Mouse (Mus musculus): Measurements from ENCODE around the gene Kalrn. TPM values are rescaled to one million over a fixed set of nuclear protein-coding genes. Genes with fewer than 3 reads are reported as not detected.

The Kalrn gene
- total RNA-seq, 1 experiment from 2014 or later = 6.8 TPM

DNA sequence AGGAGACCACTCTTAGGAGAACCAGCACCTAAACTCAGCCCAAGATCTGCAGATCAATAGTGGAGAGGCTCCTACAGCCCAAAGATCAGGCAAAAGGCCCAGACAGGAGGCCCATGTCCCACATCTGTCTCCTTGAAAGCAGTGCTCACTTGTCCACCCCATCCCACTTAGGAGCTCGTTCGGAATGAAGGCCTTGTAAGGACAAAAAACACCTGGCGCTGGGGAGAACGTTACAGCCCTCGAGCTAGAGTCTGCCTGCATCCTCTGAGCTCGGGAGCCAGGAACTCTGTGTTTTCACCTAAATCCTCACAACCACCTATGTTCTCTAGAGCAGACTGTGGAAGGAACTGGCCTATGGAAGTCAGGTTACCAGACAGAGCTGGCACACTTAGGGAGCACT lies 492.5 kb downstream of the Kalrn start:
- ATAC-seq (replicated peaks in 1 of 2; ENCODE audit: insufficient read depth in 1 of 2, low FRiP score in 2 of 2, low TSS enrichment in 1 of 2, low read depth in 1 of 2, poor library complexity in 2 of 2, severe bottlenecking in 2 of 2) = no peak

DNA sequence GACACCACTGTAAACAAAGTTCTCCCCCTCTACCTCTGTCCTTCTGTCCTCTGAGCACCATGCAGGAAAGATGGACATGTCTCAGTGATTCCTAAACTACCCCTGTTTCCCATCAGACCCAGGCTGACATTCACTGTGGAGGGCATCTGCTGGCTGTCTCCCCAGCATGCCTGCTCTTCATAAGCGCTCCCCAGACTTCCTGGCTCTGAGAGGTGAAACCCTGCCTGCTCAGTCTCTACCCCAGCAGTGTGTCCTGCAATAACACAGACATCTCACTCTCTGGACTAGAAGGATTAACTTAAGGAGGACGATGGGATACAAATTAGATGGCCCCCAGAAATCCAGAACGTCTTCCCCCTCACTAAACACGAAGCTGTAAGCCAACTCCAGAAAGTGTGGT lies 493.8 kb downstream of the Kalrn start:
- no peak for ATAC-seq (replicated peaks in 1 of 2; ENCODE audit: insufficient read depth in 1 of 2, low FRiP score in 2 of 2, low TSS enrichment in 1 of 2, low read depth in 1 of 2, poor library complexity in 2 of 2, severe bottlenecking in 2 of 2)

- no peak for ATAC-seq (replicated peaks in 1 of 2; ENCODE audit: insufficient read depth in 1 of 2, low FRiP score in 2 of 2, low TSS enrichment in 1 of 2, low read depth in 1 of 2, poor library complexity in 2 of 2, severe bottlenecking in 2 of 2)
Observed at GRCm38 (mm10) chr16:34078732-34079131, 494.6 kb downstream of the Kalrn start.

GRCm38 (mm10) chr16:34076101-34076500 lies 497.2 kb downstream of the Kalrn start:
- ATAC-seq (replicated peaks in 1 of 2; ENCODE audit: insufficient read depth in 1 of 2, low FRiP score in 2 of 2, low TSS enrichment in 1 of 2, low read depth in 1 of 2, poor library complexity in 2 of 2, severe bottlenecking in 2 of 2) = no peak

GRCm38 (mm10) chr16:34073930-34074329 lies 499.4 kb downstream of the Kalrn start:
- ATAC-seq (replicated peaks in 1 of 2; ENCODE audit: insufficient read depth in 1 of 2, low FRiP score in 2 of 2, low TSS enrichment in 1 of 2, low read depth in 1 of 2, poor library complexity in 2 of 2, severe bottlenecking in 2 of 2) = no peak

- no peak for ATAC-seq (replicated peaks in 1 of 2; ENCODE audit: insufficient read depth in 1 of 2, low FRiP score in 2 of 2, low TSS enrichment in 1 of 2, low read depth in 1 of 2, poor library complexity in 2 of 2, severe bottlenecking in 2 of 2)
Observed at GRCm38 (mm10) chr16:34072136-34072535, 501.2 kb downstream of the Kalrn start.

- no peak for ATAC-seq (replicated peaks in 1 of 2; ENCODE audit: insufficient read depth in 1 of 2, low FRiP score in 2 of 2, low TSS enrichment in 1 of 2, low read depth in 1 of 2, poor library complexity in 2 of 2, severe bottlenecking in 2 of 2)
Observed at GRCm38 (mm10) chr16:34071223-34071825, 502.0 kb downstream of the Kalrn start.

DNA sequence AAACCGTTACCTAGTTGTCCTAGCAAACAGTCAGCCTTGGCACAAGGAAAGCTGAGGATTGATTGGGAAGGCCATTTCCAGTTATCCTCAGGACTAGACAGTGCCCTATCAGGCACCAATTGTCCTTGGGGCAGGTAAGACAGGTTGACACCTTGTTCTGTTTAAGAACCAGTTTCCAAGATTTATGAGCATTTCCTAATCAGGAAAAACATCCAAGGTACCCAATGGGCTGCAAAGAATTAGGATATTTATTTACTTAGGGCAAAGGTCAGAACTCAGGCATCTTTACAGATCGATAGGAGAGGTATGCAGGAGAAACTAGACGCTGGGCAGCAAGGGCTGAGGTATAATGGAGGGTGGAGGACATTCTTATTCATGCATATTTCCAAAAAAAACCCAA lies 503.9 kb downstream of the Kalrn start:
- no peak for ATAC-seq (replicated peaks in 1 of 2; ENCODE audit: insufficient read depth in 1 of 2, low FRiP score in 2 of 2, low TSS enrichment in 1 of 2, low read depth in 1 of 2, poor library complexity in 2 of 2, severe bottlenecking in 2 of 2)

DNA sequence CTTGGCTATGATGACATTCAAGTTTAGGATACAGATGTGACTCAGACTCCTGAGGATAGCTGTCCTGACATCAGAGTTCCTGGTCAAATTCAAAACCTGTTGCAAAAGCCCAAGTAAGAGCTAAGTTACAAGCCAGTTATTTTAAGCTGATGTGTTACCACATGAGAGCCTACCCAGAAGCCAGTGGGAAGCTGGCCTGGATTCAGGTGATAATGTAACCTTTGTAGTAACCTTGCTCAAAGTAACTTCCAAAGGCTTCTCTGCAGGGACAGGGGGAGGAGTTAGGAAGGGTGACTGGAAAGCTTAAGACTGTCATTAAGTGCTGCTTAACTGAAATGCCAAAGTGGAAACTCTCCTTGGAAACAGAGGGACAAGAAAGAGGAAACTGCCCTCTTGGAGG lies 506.4 kb downstream of the Kalrn start:
- no peak for ATAC-seq (replicated peaks in 1 of 2; ENCODE audit: insufficient read depth in 1 of 2, low FRiP score in 2 of 2, low TSS enrichment in 1 of 2, low read depth in 1 of 2, poor library complexity in 2 of 2, severe bottlenecking in 2 of 2)

DNA sequence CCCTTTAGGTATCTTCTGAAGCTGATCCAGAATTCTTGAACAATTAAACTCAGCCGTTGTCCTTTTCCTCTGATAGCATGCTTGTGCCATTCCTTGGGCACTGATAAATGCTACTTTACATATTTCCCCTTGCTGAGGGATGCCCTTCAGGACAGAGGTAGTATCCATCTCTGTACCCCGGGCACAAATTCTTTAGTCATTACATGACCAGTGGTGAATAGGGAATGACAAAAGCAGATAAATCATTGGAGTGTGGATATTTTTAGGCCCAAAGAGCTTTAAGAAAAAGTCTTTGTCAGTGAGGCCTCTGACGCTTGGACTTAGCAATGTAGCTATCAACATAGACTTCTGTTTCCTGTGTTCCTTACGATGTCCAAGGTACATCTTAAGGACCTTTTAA lies 507.0 kb downstream of the Kalrn start:
- ATAC-seq (replicated peaks in 1 of 2; ENCODE audit: insufficient read depth in 1 of 2, low FRiP score in 2 of 2, low TSS enrichment in 1 of 2, low read depth in 1 of 2, poor library complexity in 2 of 2, severe bottlenecking in 2 of 2) = no peak

- ATAC-seq (replicated peaks in 1 of 2; ENCODE audit: insufficient read depth in 1 of 2, low FRiP score in 2 of 2, low TSS enrichment in 1 of 2, low read depth in 1 of 2, poor library complexity in 2 of 2, severe bottlenecking in 2 of 2) = no peak
Observed at GRCm38 (mm10) chr16:34063313-34063712, 510.0 kb downstream of the Kalrn start.

DNA sequence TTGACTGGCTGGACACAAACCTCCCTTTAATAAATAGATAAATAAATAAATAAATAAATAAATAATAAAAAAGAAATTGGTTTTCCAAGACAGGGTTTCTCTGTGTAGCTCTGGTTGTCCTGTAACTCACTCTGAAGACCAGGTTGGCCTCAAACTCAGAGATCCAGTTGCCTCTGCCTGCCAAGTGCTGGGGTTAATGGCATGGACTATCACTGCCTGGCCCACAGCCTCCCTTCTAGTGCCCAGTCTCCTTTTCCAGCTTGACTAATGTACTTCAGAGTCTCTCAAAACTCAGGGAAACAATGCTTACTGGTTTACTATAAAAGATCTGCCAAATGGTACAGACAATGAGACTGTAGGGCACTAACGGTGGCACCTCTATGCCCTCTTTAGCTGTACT lies 511.7 kb downstream of the Kalrn start:
- no peak for ATAC-seq (replicated peaks in 1 of 2; ENCODE audit: insufficient read depth in 1 of 2, low FRiP score in 2 of 2, low TSS enrichment in 1 of 2, low read depth in 1 of 2, poor library complexity in 2 of 2, severe bottlenecking in 2 of 2)

- ATAC-seq (replicated peaks in 1 of 2; ENCODE audit: insufficient read depth in 1 of 2, low FRiP score in 2 of 2, low TSS enrichment in 1 of 2, low read depth in 1 of 2, poor library complexity in 2 of 2, severe bottlenecking in 2 of 2) = no peak
Observed at GRCm38 (mm10) chr16:34058611-34059010, 514.7 kb downstream of the Kalrn start.

DNA sequence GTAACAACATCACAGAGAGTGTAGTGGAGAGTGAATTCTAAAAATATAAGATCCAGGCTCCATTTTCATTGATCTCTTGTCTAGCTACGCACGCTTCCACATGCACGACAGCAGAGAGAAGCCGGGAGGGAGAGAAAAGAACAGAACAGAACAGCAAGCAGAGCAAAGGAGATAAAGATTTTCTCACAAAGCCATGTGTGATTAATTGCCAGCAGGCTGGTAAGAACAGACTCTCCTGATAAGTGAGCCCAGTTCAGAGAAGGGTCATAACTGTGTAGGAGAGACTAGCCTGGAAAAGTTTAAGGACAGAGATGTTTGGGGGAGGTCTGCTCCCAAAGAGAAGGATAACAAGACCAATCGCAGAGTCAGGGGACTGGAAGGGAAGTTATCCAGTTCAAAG lies 515.9 kb downstream of the Kalrn start:
- no peak for ATAC-seq (replicated peaks in 1 of 2; ENCODE audit: insufficient read depth in 1 of 2, low FRiP score in 2 of 2, low TSS enrichment in 1 of 2, low read depth in 1 of 2, poor library complexity in 2 of 2, severe bottlenecking in 2 of 2)

GRCm38 (mm10) chr16:34056418-34057111 lies 516.8 kb downstream of the Kalrn start:
- peak; percentile 84 to 87 for ATAC-seq (replicated peaks in 1 of 2; ENCODE audit: insufficient read depth in 1 of 2, low FRiP score in 2 of 2, low TSS enrichment in 1 of 2, low read depth in 1 of 2, poor library complexity in 2 of 2, severe bottlenecking in 2 of 2)

GRCm38 (mm10) chr16:34050090-34050489 lies 523.2 kb downstream of the Kalrn start:
- peak in 1 of 2 experiments; percentile 56; a peak in 1 of 4 replicates for ATAC-seq (replicated peaks in 1 of 2; ENCODE audit: insufficient read depth in 1 of 2, low FRiP score in 2 of 2, low TSS enrichment in 1 of 2, low read depth in 1 of 2, poor library complexity in 2 of 2, severe bottlenecking in 2 of 2)

DNA sequence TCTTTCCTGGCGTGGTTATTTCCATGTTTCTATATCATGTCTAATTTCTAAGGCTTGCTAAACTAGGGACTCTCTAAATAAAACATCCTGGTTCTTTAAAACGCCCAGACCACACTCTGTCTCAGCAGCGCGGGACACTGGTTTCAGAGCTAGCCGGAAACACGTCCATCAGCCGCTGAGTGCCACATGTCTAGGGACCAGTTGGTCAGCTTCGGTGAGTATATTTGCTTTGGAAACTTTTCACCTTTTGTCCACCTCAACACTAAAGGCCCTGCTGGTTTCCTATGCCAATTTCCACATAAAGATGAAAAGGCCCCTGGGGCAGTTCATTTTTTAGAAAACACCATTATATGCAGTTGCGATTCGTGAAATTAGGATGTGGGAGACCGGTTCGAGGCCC lies 524.0 kb downstream of the Kalrn start:
- ATAC-seq (replicated peaks in 1 of 2; ENCODE audit: insufficient read depth in 1 of 2, low FRiP score in 2 of 2, low TSS enrichment in 1 of 2, low read depth in 1 of 2, poor library complexity in 2 of 2, severe bottlenecking in 2 of 2) = no peak

- ATAC-seq (replicated peaks in 1 of 2; ENCODE audit: insufficient read depth in 1 of 2, low FRiP score in 2 of 2, low TSS enrichment in 1 of 2, low read depth in 1 of 2, poor library complexity in 2 of 2, severe bottlenecking in 2 of 2) = no peak
Observed at GRCm38 (mm10) chr16:34048232-34048631, 525.1 kb downstream of the Kalrn start.

DNA sequence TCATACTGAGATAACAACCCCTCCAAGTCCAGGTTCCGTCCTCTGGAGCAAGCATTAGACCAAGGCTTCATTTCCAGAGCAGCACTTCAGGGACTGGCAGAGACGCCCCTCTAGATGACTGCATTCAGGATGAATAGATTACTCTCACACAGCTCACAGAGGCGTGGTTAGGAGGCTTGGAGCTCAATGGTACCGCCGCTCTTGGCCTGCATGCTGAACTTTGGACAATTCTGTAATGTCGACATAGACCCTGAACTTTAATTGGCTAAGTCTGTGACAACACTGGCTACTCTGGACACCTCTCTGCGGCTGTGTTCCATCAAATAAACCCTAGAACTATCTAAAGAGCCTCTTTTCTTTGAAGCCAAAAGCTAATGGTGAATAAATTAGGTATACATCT lies 525.8 kb downstream of the Kalrn start:
- no peak for ATAC-seq (replicated peaks in 1 of 2; ENCODE audit: insufficient read depth in 1 of 2, low FRiP score in 2 of 2, low TSS enrichment in 1 of 2, low read depth in 1 of 2, poor library complexity in 2 of 2, severe bottlenecking in 2 of 2)

All from hematopoietic stem cell, adult 5-6 weeks (primary cell).